Comparison of ENCODE assay signal across 8 mouse cellular contexts in the genomic region with DNA sequence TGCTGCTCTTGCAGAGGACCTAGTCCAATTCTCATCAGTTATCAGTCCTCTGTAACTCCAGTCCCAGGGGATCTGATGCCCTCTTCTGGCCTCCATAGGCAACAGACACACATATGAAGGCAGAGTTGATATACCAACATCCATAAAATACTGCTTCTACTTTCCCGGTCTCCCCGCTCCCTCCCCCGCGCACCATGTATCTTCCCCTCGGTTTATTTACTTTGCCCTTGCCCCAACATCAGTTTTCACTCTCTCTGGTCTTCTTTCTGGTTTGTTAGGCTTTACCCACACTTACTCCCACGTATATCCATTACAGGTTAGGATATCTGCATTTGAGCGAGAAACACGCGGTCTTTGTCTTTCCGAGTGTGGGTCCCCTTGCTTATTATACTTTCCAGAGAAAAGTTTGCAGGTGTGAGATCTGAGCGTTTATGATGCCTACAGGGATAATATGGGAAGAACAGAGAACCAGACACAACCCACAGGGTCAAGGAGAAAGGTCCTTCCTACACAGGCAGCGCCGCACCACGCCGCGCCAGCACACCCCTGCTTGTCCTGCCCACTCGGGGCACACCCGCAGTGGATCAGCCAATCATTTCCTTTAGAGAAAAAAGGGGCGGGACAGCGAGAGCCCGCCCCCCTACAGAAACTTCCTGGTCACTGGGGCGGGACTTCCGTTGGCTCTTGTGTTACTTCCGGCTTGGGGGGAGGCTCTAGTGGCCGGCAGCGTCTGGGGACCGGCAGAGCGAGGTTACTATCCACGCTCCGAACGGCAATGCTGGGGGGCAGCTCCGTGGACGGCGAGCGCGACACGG. TPM values are rescaled to one million over a fixed set of nuclear protein-coding genes. Genes with fewer than 3 reads are reported as not detected.
DNase-seq lines count a peak whose midpoint lies in the region; ATAC-seq lines count a peak whose summit lies in the region.

A gene (plus strand): TSS at position 673 of the 815 bp plus-strand sequence.

- no peaks in the 10 kb centered on the region for H3K36me3 ChIP-seq in hindbrain, embryonic 12.5 days

- H3K4me3 ChIP-seq in hindbrain, embryonic 12.5 days, result peak within 1 kb of the TSS; percentile 88

- ATAC-seq in hindbrain, embryonic 12.5 days (ENCODE audit: low FRiP score), result peak; percentile 99

- H3K9me3 ChIP-seq in hindbrain, embryonic 12.5 days (replicated peaks), result no peaks in the 10 kb centered on the region

- WGBS in hindbrain, embryonic 12.5 days, result under 1% methylated on average over 37 of the region's 37 CpGs

- H3K4me1 ChIP-seq in hindbrain, embryonic 12.5 days, result peaks cover 11% of the 10 kb centered on the region

- H3K4me2 ChIP-seq in hindbrain, embryonic 12.5 days (replicated peaks), result peak within 1 kb of the TSS; percentile 71

- no peaks in the 10 kb centered on the region for H3K27me3 ChIP-seq in hindbrain, embryonic 12.5 days

- H3K9ac ChIP-seq in hindbrain, embryonic 12.5 days, result peak within 1 kb of the TSS; percentile 88

- H3K27ac ChIP-seq in hindbrain, embryonic 12.5 days, result peak within 1 kb of the TSS; percentile 72

- peak; percentile 96 for DNase-seq in NIH3T3 (ENCODE audit: low read depth)
- peak; percentile 96 for DNase-seq in cerebellum, postnatal 10 days
- DNase-seq in frontal cortex, postnatal 10 days (ENCODE audit: low spot score in 2 of 2), result peak; percentile 89 to 90
- DNase-seq in layer of hippocampus, postnatal 14 days (ENCODE audit: low spot score in 2 of 2), result peak; percentile 83 to 95
- peak; percentile 92 for DNase-seq in lung, postnatal 14 days
- peak; percentile 93 for DNase-seq in retina, adult 2 months (ENCODE audit: low read depth, low spot score)
- DNase-seq in thymus, postnatal 36 days, result peak; percentile 89 to 91

RNA-seq across cellular contexts. Expression of the gene that starts here (rescaled TPM):
- polyA plus RNA-seq in hindbrain, embryonic 12.5 days (2016; fragmentation: Nextera tagmentation; extraction: Ambion mirVana), result 47.8 and 51.7 TPM in 2 replicates
- 10 to 100 TPM; 40.5 to 41.8 TPM for total RNA-seq in layer of hippocampus, postnatal 14 days (2021)

Comparison
In these comparisons a context has a peak if more than half of its experiments do, and no peak if none do; other contexts are left out.
1. Peak in every context shown above with its lines: DNase-seq, ATAC-seq, H3K4me3 ChIP-seq and H3K27ac ChIP-seq.